Mouse (Mus musculus) embryo, embryonic 11.5 days (tissue): Measurements from ENCODE around the gene Ppp1r15a.

Experiments used
- DNase-seq: peaks from one replicate; pipeline ENCODE4 v3.0.0-alpha.2; 2012; ENCODE audit warnings: low read depth, low spot score

Gene Ppp1r15a

GRCm38 (mm10) chr7:45525809-45526473 lies at the start of gene Ppp1r15a, which contains the start of gene Plekha4:
Gene Ppp1r15a, minus strand, starts transcription at chr7:45526268.
Gene Plekha4, plus strand, starts transcription at chr7:45526330.
- peak; percentile 89 for DNase-seq

DNA sequence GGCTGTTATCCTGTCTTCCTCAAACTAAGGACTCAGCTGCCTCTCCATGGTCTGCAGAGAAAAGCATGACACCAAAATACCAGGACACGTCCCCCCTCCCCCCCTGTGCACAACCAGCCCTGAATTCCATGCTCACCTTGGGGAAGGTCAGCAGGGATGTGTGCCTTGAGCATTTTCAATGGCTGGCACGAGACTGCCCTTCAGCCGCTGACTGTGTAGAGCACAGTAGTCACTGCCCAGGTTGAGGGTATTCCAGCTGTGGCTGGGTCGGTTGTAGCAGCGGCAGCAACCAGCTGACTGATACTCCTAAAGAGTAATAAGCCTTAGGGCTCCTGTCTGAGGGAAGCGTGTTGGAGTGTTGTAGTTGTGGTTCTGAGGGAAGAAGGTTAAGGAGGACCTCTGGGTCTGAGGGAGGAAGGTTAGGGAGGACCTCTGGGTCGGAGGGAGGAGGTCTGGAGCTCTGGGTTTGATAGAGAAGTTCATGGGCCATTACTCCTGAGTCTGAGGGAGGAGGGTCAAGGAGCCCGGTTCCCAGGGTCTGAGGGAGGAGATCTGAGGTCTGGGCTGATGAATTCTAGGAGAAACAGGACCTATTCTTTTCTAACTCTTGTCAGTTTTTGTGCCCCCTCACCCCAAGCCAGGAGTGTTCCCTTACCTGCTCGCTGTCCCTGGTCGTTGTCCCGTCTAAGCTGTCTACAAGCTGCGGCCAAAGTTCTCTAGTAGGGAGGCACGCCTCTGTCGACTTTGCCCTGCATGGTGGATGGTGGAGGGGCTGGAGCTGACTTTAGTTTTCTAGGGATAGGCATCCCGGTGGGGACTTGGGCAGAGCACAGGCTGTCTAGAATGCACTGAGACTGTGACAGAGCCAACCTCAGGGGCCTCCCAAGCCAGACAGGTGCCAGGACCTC lies 48.7 kb upstream of the Ppp1r15a start:
- no peak for DNase-seq

DNA sequence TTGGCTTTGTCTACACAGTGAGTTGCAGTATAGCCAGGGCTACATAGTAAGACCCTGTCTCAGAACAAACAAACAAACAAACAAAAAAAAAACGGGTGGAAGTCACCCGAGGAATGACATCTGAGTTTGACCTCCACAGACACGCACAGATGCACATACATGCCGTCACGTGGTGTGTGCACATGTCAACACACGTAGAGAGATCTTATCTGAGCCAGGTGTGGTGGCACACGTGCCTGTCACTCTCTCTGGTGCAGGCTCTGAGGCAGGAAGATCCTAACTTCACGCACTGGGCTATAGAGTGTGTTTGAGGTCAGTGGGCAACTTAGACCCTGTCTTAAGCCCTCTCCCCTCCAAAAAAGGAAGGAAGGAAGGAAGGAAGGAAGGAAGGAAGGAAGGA lies 47.9 kb upstream of the Ppp1r15a start:
- no peak for DNase-seq

GRCm38 (mm10) chr7:45571966-45572365 lies 45.9 kb upstream of the Ppp1r15a start:
- no peak for DNase-seq

GRCm38 (mm10) chr7:45570103-45570741 lies 44.2 kb upstream of the Ppp1r15a start, which contains the start of gene Bcat2:
Gene Bcat2, plus strand, starts transcription at chr7:45570153.
- DNase-seq: peak; percentile 42

GRCm38 (mm10) chr7:45568601-45569473 lies 42.8 kb upstream of the Ppp1r15a start:
- DNase-seq: no peak

DNA sequence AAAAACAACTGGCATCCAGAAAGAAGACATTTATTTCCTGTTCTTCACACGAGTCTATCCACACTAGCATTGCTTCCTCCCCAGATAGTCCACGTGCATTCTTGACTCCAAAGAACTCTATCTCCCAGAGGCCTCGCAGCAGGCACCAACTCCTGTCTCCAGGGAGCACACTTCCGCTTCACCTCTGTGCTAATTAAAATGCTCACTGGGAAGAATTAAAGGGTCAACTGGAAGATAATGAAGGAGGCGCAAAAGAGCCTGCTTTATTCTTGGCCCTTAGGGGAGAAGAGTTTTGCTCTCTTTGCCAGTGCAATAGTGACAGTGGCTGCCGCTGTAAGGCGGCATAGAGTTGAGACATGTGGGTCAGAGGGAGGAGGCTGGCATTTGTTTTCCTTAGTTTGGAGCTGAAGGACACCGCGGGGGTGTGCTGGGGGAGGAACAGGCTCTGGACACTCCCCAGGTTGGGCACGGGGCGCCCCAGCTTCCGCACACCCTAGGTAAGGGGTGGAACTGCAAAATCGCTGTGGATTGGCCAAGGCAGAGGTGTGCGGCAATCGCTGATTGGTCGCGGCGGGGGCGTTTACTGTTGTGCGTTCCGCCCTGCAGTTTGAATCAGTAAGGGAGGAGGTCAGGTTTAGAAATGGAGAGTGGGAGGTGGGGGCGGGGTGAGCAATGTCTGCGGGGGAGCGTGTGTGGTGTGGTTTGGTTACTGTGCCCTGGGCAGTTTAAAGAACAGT lies 41.9 kb upstream of the Ppp1r15a start:
- DNase-seq: peak; percentile 80

- DNase-seq: no peak
Observed at GRCm38 (mm10) chr7:45567112-45567779, 41.2 kb upstream of the Ppp1r15a start.

DNA sequence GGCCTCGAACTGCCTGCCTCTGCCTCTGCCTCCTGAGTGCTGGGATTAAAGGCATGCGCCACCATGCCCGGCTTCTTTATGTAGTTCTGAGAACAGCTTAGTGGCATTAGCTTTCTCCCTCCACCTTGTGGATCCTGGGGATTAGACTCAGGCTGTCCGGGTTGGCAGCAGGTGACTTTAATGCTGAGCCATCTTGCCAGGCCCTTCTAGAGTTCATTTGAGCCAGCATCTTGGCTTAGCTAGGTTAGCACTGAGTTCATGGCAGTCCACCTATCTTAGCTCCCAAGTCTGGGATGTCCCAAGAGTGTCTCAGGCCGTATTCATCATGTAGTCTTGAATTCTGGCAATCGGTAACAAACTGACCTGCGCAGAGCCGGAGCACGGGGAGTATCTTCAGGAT lies 39.4 kb upstream of the Ppp1r15a start:
- DNase-seq: no peak

- DNase-seq: no peak
Observed at GRCm38 (mm10) chr7:45564811-45565210, 38.7 kb upstream of the Ppp1r15a start.

DNA sequence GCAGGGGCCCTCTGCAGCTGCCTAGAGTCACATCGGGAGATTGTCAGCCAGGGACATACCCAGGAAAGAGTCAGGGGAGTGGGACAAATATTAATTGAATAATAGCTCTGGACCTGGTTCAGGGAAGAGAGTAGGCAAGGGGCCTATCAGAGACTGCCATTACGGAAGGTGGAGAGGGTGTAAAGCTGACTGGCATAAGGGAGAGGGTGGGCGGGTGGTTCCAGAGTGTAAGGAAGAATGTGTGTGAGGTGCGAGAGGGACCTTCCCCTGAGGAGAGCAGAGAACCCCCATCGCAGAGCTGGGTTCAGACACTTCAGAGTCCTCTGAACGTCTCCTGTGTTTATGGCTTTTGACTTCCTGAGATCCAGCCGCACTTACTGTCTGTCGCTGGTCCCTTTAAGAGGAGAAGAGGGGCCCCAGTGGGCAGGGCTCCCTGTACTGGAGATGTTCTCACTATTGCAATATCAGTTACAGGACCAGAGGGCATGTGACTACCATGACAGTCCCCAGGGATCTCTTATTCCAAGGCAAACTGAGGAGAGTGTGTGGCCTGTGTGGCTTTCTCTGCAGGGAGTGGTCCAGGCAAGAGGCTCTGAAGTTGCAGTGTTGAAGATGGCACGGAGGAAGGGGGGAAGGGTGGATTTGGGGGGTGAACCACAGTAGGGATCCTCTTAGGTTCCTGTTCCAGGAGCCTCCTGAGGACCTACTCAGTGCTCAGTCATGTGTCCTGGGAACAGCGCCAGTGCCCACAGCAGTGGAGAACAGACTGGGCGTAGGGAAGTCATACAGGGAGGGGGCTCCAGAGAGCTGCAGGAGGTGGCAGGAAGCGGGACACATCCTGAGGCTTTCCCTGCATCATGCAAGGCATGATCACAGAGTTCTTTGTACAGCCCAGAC lies 35.8 kb upstream of the Ppp1r15a start:
- DNase-seq: no peak

DNA sequence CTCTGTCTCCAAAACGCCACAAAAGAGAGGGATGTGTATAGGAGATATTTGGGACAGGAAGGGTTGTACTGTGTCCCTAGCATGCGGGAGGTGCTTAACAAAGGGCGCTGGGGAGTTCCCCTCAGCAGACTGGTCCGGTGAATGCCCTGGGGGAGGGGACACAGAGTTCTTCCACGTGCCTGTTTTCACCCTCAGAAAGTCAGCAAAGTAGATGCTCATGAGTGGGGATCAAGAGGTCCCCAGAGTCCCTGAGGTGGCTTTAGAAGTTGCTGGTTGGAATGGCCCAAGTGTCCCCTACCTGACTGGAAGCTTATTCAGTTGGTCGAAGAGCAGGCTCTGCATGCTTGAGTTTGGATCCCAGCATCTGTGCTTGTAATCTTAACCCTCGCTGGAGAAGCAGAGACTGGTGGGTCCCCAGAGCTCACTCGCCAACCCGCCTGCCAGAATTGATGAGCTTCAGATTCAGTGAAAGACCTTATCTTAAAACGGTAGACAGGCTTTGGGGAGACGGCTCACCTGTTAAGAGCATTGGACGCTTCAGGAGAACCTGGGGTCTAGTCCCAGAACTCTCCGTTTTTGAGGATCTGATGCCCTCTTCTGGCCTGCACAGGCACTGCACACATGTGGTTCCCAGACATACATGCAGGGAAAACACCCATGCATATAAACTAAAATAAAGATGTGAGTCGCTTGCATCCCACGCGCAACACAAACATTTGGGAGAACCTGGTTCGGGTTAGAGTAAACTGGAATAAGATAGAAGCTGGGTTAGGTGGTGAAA lies 35.0 kb upstream of the Ppp1r15a start:
- peak; percentile 61 for DNase-seq

DNA sequence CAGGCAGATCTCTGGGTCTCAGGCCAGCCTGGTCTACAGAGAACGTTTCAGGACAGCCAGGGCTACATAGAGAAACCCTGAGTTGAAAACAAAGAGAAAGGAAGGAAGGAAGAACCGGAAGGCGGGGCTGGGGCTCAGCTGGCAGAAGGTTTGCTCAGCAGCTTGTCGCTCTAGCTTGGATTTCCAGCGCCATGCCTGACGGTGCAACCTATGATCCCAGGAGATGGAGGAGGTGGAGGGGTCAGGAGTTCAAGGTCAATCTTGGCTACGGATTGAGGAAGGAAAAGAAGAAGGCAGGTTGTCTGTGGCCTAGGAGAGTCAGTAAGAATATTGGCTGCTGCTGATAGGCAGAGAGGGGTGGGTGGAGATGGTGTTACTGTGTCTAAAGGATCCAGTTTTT lies 34.2 kb upstream of the Ppp1r15a start:
- DNase-seq: no peak

GRCm38 (mm10) chr7:45558907-45559306 lies 32.8 kb upstream of the Ppp1r15a start:
- no peak for DNase-seq

DNA sequence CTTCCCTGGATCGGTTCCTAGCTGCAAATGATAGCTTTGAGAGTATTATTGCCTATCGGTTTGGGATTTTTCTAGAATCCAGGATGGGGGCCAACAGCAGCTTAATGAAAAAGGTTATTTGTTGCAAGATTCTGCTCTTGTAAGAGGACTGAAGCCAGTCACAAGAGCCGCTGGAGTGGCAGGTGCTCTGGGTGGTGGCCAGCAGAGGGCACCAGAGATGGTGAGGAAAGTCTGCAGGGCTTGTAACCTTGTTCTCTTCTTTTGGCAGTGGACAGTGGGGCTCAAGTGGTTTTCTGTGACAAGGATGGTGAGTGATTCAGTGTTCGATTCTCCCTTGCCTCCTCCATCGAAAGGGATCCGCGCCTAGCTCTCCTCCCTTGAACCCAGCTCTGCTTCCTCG lies 29.7 kb upstream of the Ppp1r15a start:
- peak; percentile 55 for DNase-seq

DNA sequence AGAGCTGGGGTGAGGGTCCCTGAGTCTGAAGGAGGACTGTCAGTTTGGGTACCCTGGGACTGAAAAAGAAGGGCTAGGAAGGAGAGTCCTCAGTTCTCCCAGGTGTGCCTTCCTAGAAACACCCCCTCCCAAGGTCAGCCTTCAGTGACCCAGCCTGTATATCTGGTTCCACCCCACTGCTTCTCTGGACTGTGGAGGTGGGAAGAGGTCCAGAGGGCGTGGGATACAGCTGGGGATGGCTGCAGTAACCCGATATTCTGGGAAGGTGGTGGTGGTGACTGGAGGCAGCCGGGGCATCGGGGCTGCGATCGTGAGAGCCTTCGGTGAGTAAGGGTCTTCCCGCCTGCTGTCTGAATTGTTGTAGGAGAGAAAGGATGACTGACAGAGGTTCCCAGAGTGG lies 28.7 kb upstream of the Ppp1r15a start, which contains the start of gene Hsd17b14:
Gene Hsd17b14, plus strand, starts transcription at position 150 of the 400 bp plus-strand sequence.
- DNase-seq: no peak

DNA sequence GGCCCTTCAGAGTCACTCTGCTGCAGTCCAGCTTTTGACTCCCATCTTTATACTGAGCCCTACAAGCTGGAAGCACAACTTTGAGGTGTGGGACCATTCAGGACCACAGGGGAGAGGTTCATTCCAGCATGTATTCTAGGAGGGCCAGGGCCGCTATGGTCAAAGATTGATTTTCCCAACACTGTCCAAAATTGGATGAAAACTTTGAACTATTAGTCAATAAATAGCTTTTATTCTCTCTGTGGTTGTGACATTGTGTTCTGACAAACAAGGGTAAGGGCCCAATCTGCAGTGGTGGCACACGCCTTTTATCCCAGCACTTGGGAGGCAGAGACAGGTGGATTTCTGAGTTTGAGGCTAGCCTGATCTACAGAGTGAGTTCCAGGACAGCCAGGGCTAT lies 27.9 kb upstream of the Ppp1r15a start:
- DNase-seq: no peak

DNA sequence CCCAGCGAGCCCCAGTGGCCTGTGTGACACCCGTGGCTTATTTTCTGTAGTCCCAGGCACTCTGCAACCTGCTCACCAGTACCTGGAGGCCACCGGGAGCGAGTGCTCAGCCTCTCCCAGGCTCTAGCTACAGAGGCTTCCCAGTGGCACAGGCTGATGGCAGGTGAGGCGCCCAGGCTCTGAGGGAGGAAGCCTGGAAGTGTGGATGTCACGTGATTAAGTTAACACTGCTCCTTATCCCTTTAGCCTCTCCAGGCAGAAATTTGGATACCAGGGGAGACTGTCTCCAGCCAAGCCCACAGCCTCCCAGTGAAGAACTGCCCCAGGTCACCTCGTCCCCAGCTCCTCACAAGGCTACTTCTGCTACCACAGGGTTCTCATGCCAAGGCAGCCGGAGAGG lies 27.5 kb upstream of the Ppp1r15a start:
- no peak for DNase-seq
